In genomic region chr5:123024312-123024711, GRCm38 (mm10) we compare ENCODE assay signal across 20 mouse cellular contexts. TPM values are rescaled to one million over a fixed set of nuclear protein-coding genes. Genes with fewer than 3 reads are reported as not detected.
"Had no signal": no experiment of that assay in that cellular context is flagged by ENCODE, and none has a peak within 500 bp of the region (broad histone marks: within the 10 kb centered on the region; RNA-seq: fewer than 3 reads in every experiment).

No protein-coding gene starts in this region.

- ATAC-seq: inflammation-experienced regulatory T-cells, adult 6 months; intestine, postnatal 0 days; midbrain, embryonic 13.5 days had no signal

- H3K9ac ChIP-seq: limb, embryonic 12.5 days; liver, embryonic 14.5 days; lung, embryonic 15.5 days; midbrain, embryonic 13.5 days; neural tube, embryonic 15.5 days; stomach, embryonic 15.5 days had no signal

- H3K36me3 ChIP-seq: stomach, embryonic 15.5 days had no signal

- H3K27ac ChIP-seq: limb, embryonic 12.5 days; liver, embryonic 14.5 days; lung, embryonic 15.5 days; midbrain, embryonic 13.5 days; neural tube, embryonic 15.5 days had no signal

- H3K4me2 ChIP-seq: limb, embryonic 12.5 days; lung, embryonic 15.5 days; midbrain, embryonic 13.5 days; neural tube, embryonic 15.5 days; stomach, embryonic 15.5 days had no signal

- H3K9me3 ChIP-seq: limb, embryonic 12.5 days; lung, embryonic 15.5 days; midbrain, embryonic 13.5 days; neural tube, embryonic 15.5 days; stomach, embryonic 15.5 days had no signal

- H3K27me3 ChIP-seq: limb, embryonic 12.5 days; lung, embryonic 15.5 days; midbrain, embryonic 13.5 days; neural tube, embryonic 15.5 days; stomach, embryonic 15.5 days had no signal

- H3K4me3 ChIP-seq: limb, embryonic 12.5 days; lung, embryonic 15.5 days; midbrain, embryonic 13.5 days; neural tube, embryonic 15.5 days; stomach, embryonic 15.5 days had no signal

- DNase-seq: kidney, postnatal 25 days; layer of hippocampus, adult 9-11 months; layer of hippocampus, postnatal 36 days; lung, postnatal 14 days; right cerebral cortex, adult 18-20 months; right cerebral cortex, postnatal 25 days; thymus, adult 2 months; thymus, postnatal 25 days had no signal

RNA-seq across cellular contexts. Expression of gene Morn3, which starts 22.5 kb away (rescaled TPM):
- total RNA-seq: layer of hippocampus, postnatal 36 days; left cerebral cortex, postnatal 36 days; megakaryocyte-erythroid progenitor cell, adult 5-6 weeks; midbrain, postnatal 0 days had no signal
- polyA plus RNA-seq: intestine, postnatal 0 days; limb, embryonic 12.5 days; liver, embryonic 14.5 days; neural tube, embryonic 11.5 days had no signal
